Mouse (Mus musculus) heart, postnatal 10 days (tissue): ENCODE measurements around the gene Rbm15. TPM values are rescaled to one million over a fixed set of nuclear protein-coding genes. Genes with fewer than 3 reads are reported as not detected.
A peak's percentile ranks its signal among the peaks of the same experiment; 100 is the strongest.
"Not testable (repeated sequence)": the region's sequence is repeated elsewhere in the genome, so short reads cannot be mapped to it uniquely, and the experiment has no call there.

ENCODE experiments used
- DNase-seq, 2 experiments: peaks; one replicate each; pipeline ENCODE4 v3.0.0; 2021
- intact Hi-C: fragments of 180-260 bp; cut with DNase I; formaldehyde crosslinking; loops from one replicate; pipeline ENCODE4 v1.15.1; 2025
- total RNA-seq, 2 experiments: library from RNA; stranded (reverse); gene quantifications; 2 replicates each; pipeline ENCODE4 v1.2.3; 2021

The Rbm15 gene
- total RNA-seq, 2 experiments from 2014 or later: 25.8 to 29.3 TPM

DNA sequence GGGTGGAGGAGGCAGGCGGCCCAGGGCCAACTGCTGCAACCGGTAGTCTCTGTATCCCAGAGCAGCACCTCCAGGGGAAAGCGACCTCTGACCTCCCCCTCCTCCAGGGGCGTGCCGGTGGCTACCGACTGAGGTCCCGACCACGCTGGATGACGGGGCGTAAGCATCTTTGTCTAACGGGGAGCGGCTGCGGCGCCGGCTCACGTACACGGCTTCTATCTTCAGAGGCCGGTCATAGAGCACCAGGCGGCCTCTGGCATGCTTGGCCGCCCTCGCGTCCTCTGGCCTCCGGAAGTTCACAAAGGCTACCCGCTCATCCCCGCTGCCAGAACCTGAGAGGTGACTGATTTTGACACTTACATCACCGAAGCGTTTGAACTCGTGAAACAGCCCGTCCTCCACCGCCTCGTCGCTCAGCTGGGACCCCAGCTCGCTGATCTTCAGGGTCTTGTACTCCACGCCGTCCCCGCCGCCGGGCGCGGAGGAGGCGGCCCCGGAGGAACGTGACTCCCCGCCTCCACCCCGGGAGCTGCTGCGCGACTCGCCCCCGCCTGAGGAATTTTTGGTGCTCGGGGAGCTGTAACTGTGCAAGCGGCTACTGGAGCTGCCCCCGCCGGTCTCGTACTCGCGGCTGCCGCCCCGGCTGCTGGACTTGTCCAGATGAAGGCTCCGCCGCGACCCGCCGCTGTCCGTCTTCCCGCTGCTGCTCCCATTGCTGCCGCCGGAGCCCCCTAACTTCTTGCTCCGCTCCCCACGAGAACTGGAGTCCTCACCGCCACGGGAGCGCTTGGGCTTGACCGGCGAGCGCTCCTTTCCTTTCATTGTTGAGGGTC, 1.1 kb downstream of the Rbm15 start:
- peak; percentile 71 to 73 for DNase-seq
- intact Hi-C loops: loop anchor here (2.0 kb wide), 1 partner anchor 54 kb away; the partner anchor contains the start of gene Lamtor5

DNA sequence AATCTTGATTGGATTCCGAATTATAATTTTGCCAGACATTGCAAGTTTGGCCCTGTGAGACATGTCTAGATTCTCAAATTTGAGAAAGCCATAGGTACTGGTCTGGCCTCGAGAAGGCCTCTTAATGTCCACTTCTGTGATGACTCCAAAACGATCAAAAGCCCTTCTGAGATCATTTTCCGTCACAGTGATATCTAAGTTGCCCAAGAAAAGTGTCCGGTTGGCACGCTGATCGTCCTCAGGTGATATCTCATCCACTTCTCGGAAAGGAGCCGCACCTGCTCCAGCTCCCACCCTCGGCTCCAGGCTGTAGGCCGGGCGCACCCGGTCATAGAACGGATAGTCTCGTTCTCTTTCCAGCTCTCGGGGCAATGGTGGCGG, 1.7 kb downstream of the Rbm15 start:
- DNase-seq: no peak
- intact Hi-C loops: loop anchor here (2.0 kb wide), 1 partner anchor 53 kb away; the partner anchor contains the start of gene Lamtor5

DNA sequence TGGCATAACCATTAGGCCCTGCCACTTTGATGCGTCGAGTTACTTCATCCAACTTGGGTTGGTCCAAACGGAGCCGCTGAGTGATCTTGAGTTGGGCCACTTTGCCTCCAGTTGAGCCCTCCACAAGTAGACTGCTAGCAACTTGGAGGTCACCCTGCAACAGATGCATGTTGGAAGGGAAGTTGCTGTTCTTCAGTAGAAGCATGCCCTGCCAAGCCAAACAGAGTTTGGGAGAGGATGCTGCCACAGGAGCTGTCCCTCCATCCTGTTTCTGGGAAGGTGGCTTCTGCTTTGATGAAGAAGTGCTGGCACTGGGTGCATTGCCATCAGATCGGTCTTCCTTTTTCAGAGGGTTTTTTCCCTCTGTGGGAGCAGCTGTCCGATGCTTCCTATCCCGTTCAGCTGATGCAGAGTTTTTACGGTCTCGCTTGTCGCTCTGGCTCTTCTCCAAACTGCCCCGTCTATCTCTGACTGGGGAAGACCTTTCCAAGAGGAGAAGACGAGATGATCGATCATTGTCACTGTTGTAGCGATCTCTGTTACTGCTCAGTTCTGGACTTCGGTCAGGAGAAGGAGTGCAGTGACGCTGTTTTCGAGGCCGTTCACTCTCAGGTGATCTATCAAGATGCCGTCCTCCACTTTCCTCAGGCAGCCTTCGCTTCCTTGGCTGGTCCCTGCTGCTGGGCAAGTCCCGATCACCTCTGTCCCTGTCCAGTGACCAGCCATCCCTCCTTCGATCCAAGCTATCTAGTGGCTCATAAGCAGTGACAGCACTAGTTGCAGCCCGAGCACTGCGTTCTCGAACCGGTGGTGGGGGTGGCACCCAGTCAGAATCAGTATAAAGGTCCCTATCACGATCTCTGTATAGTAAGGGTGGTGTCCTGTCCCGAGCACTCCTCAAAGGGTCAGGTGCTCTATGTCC, 2.7 kb downstream of the Rbm15 start:
- peak; percentile 20 to 24 for DNase-seq
- intact Hi-C loops: no loop called here

DNA sequence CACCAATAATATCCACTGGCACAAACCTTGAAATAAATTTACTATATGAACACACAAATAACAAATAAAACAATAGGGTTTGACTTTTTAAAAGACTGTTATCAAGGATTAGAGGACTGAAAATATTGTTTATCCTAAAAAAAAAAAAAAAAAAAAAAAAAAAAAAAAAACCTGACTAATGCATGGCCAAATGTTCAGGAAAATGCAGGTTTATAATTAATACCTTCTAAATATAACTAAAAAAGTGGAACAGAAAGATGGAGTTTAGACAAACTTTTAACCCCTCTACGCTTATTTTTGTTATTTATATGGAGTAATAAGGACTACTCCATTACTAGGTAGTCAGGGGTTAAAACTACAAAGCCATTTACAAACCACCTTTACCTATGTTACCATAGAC, 7.0 kb downstream of the Rbm15 start:
- no peak for DNase-seq
- intact Hi-C loops: no loop called here

DNA sequence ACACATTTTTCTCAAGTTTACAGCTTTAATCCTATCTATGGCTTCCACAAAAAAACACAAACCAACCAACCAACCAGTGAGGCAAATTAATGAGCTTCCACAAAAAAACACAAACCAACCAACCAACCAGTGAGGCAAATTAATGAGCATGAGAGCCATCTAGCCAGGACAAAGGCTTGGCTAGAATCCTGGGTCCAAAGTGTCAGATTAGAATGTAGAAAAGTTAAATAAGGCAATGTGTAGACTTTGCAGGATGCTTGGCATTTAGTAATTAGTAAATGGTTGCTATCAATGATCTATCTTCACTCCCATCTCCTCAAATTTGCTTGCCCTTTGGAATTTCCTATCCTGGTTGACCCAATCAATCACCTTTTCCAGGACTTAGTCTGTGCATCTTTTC, 11.7 kb downstream of the Rbm15 start:
- intact Hi-C loops: no loop called here

DNA sequence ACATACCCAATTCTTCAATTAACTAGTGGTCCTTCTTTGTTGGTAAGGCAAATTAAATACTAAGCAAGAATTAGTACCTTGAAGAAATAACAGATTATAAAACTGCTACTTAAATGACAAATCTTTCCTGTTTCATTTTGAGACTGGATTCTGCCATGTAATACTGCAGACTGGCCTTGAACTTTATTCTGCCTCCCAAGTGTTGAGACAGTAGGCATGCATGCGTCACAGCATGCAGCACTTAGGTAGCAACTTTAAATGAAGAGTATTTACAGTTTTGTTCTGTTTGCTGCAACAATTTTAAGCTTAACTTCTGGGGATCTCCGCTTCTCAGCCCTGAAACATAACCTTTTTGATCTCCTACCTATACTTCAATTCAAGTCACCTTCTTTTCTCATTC, 12.3 kb downstream of the Rbm15 start:
- intact Hi-C loops: no loop called here
- no peak for DNase-seq

More for the DNA sequence above, 11.7 kb downstream of the Rbm15 start:
- no peak for DNase-seq

DNA sequence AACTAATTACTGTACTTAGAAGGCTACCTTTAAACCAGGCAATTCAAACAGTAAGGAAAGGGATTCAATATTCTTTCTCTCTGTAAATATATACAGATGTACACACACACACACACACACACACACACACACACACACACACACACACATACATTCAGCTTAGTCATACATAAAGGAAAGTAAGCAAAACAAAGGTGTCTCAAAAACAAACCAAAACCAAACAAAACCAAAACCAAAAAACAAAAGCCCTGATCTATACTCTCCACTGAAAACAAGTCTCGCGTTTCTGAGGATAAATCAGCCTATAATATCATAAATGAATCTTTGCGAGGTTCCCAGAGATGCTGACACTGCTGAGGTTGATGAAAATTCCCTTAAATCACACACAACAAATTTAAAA, 16.1 kb downstream of the Rbm15 start:
- no peak for DNase-seq
- intact Hi-C loops: no loop called here

DNA sequence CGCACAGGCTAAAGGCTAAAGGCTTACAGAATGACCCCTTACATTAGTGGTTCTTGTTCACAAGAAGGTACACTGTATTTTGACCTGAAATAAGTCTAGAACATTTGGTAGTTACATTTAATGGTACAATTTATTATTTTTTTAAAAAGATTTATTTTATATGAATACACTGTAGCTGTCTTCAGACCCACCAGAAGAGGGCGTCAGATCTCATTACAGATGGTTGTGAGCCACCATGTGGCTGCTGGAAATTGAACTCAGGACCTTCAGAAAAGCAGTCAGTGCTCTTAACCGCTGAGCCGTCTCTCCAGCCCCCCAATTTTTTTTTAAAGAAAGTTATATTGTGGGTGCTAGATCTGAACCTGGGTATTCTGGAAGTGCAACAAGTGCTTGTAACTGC, 36.6 kb downstream of the Rbm15 start:
- DNase-seq, intact Hi-C loops: not testable (repeated sequence)

DNA sequence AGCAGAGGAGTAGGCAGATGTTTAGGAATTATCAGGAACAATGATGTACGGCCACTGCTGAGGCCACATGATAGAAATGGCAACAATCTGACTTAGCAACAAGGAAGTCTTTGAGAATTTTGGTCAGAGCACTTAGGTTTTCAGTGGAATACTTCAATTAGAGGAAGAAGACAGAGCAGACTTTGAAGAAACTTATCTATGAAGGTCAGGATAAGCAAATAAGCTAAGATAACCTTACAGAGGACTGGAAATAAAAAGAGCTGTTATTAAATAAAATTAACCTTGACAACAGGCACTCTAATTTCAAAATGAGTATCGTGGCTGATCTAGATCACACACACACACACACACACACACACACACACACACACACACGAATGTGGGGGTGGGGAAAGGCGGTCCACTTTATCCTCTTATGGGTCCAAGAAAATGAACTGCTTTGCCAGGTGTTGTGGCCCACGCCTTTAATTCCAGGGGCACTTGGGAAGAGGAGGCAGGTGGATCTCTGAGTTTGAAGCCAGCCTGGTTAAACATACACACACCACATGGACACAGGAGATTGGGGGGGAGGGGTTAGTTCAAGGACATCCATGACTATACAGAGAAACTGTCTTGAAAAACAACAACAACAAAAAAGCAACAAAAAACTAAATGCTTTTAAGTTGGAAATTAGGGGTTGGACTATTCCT, 37.7 kb downstream of the Rbm15 start:
- intact Hi-C loops: no loop called here
- no peak for DNase-seq

DNA sequence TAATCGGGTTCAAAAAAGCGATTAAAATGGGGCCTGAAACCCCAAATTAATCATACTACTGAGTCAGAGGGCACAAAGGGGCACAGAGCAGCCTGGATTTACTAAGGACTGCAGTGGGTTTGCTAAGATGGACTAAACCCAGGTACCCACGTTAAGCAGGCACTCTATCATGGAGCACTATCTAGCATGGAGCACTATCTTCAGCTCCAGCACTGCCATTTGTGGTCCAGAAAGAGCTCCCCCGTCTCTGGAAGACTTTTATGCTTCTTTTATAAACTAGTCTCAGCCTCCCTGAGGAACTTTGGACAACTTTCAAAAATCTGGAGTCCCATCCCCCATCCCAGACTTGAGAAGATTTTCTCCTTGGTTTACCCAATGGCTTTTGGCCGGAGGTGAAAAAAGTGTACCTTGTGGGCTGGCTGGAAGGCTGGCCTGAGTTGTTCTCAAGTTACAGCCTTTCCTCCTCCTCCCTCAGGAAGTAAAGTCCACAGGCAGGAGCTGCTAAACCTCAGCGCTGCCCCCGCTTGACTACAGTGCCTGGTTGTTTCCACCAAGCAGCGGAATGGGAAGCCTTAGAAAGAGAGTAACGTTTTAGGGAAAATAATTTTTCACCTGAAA, 42.6 kb downstream of the Rbm15 start, which contains the start of gene Slc16a4:
Gene Slc16a4 (plus strand): TSS at position 467 of the 618 bp plus-strand sequence.
- peak; percentile 23 to 33 for DNase-seq
- intact Hi-C loops: no loop called here

DNA sequence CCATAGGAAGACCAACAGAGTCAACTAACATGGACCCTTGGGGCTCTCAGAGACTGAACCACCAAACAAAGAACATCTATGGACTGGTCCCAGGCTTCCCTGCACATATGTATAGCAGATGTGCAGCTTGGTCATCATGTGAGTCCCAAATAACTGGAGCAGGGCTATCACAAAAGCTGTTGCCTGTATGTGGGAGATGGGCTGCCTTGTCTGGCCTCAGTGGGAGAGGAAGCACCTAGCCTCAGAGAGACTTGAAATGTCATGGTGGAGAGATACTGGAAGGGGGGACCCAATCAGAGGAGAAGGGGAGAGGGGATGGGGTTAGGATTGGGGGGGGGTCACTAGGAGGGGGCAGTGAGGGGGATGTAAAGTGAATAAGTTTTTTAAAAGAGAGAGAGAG, 46.1 kb downstream of the Rbm15 start:
- intact Hi-C loops: no loop called here
- no peak for DNase-seq

DNA sequence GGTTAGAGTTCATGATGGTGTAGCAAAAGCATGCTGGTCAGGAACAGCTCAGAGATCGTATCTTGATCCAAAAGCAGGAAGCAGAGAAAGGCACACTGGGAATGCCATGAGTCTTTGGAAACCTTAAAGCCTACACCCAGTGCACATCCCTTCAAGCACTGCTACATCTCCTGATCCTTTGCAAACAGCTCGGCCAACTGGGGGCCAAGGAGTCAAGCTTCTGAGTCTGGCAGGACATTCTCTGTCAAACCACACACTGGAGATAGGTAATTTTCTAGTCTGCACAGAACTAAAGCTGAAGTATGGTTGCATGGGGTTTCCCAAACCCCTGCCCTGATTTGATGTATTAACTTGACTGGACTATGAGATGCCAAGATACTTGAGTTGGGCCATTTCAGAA, 47.4 kb downstream of the Rbm15 start:
- no peak for DNase-seq
- intact Hi-C loops: no loop called here

DNA sequence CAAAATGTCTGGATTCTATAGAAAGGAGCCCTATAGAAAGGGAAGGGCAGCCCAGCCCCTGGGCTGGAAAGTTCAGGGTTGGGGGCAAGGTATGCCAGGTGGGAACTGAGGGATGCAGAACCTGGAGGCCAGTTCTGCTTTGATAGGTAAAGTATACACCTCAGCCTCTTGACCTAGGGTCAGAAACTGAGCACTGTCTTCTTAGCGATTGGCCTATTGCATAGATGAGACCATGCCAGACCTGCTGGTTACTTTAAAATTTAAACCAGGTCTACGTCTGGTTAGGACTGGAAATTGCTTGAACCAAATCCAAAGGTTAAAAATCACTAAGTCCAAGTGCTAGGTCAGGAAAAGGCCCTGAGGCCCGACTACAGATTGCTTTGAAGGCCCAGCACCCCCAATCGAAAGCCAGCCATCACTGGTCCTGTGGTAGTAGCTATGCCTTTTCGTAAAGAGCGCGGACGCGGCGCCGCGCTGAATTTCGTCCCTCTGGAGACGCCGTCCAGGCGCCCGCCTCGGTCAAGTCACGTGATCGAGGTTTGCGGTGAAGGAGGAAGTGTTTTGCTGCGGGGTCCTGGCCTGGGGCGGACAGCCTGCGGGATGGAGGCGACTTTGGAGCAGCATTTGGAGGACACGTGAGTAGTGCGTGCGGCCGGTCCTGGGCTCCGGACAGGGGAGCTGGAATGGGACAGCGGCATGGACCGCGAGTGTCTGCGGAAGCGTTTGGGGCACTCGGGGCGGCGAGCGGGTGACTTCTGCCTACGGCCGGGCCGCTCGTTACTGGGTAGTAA, 54.8 kb downstream of the Rbm15 start, which contains the start of gene Lamtor5:
Gene Lamtor5 (plus strand): TSS at position 380 of the 791 bp plus-strand sequence.
- intact Hi-C loops: loop anchor here (2.0 kb wide), 1 partner anchor 54 kb away; the partner anchor contains the start of gene Rbm15
- peak; percentile 92 to 93 for DNase-seq

DNA sequence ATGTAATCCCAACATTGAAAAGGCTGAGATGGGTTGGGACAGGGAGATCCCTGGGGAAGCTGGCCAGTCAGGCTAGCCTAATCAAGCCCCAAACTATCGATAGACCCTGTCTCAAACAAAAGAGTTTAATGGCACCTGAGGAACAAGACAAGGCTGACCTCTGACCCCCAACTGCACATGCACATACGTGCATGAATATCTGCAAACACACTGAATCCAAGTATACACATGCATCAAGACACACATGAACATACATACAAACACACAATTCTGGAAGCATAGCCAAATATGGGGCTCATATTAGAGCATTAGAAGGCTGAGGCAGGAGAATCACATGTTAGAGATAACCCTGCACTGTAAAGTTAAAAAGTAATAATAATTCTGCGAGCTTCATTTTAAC, 56.8 kb downstream of the Rbm15 start:
- no peak for DNase-seq
- intact Hi-C loops: no loop called here

DNA sequence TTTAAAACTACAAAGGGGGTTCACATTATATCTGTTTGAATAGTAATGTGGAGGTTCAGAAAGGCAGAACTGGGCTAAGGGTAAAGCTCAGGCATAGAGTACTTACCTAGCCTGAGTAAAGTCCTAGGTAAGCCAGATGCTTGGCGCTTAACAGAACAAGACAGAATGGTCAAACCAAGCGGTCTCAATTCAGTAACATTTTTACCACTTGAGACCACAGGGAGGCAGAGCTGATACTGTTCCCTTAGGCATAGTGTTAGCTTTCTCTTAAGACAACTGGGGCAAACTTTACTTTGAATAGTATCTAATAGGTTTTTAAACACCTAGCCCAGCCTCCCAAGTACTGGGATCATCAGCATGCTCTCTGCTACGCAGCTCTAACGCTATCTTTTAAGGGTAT, 57.5 kb downstream of the Rbm15 start:
- intact Hi-C loops: loop anchor here (2.0 kb wide), 1 partner anchor 181 kb away; no protein-coding TSS in a partner anchor
- DNase-seq: no peak
